Mouse (Mus musculus) neutrophil, adult 5-6 weeks (primary cell): ENCODE results near the gene Rint1. TPM values are rescaled to one million over a fixed set of nuclear protein-coding genes. Genes with fewer than 3 reads are reported as not detected.

ENCODE experiments used
- ATAC-seq: fragments of 151-379, 151-347 bp; 2 replicates; pipeline ENCODE4 v1.8.0; 2017; ENCODE audit warnings: mild to moderate bottlenecking, moderate TSS enrichment; ENCODE audit not compliant: insufficient number of reproducible peaks, poor library complexity, low FRiP score, severe bottlenecking; ENCODE audit errors: extremely low read depth
- total RNA-seq: library from RNA; stranded (forward); fragments of 200-1000 nt; gene quantifications from 2 replicates; pipeline ENCODE4 v1.2.3, GENCODE M21; 2017

Gene Rint1
- 30.4 and 39.9 TPM in 2 replicates for total RNA-seq

- peak; percentile 97 for ATAC-seq
Observed at GRCm38 (mm10) chr5:23787536-23788389, at the start of gene Rint1. Gene Rint1 (plus strand): TSS chr5:23787711.

GRCm38 (mm10) chr5:23743261-23743660 lies 44.2 kb upstream of the Rint1 start:
- ATAC-seq = no peak

GRCm38 (mm10) chr5:23749882-23750281 lies 37.6 kb upstream of the Rint1 start:
- no peak for ATAC-seq

GRCm38 (mm10) chr5:23755591-23755990 lies 31.9 kb upstream of the Rint1 start:
- no peak for ATAC-seq

- no peak for ATAC-seq
Observed at GRCm38 (mm10) chr5:23756368-23756767, 31.1 kb upstream of the Rint1 start.

- ATAC-seq = no peak
Observed at GRCm38 (mm10) chr5:23758633-23759032, 28.9 kb upstream of the Rint1 start.

- no peak for ATAC-seq
Observed at GRCm38 (mm10) chr5:23762531-23762930, 25.0 kb upstream of the Rint1 start.

GRCm38 (mm10) chr5:23764557-23764956 lies 23.0 kb upstream of the Rint1 start:
- no peak for ATAC-seq

- no peak for ATAC-seq
Observed at GRCm38 (mm10) chr5:23771105-23771504, 16.4 kb upstream of the Rint1 start.

- ATAC-seq = no peak
Observed at GRCm38 (mm10) chr5:23774186-23774585, 13.3 kb upstream of the Rint1 start.

GRCm38 (mm10) chr5:23780516-23780915 lies 7.0 kb upstream of the Rint1 start:
- no peak for ATAC-seq

GRCm38 (mm10) chr5:23781172-23781571 lies 6.3 kb upstream of the Rint1 start:
- ATAC-seq = no peak

GRCm38 (mm10) chr5:23782051-23782810 lies 5.3 kb upstream of the Rint1 start:
- ATAC-seq = no peak

- ATAC-seq = peak; percentile 67
Observed at GRCm38 (mm10) chr5:23782931-23783877, 4.3 kb upstream of the Rint1 start, which contains the start of gene Pus7. Gene Pus7 (minus strand): TSS chr5:23783711.

- no peak for ATAC-seq
Observed at GRCm38 (mm10) chr5:23788390-23788830, 899 bp downstream of the Rint1 start.

- no peak for ATAC-seq
Observed at GRCm38 (mm10) chr5:23789078-23789612, 1.6 kb downstream of the Rint1 start.

GRCm38 (mm10) chr5:23792726-23793125 lies 5.2 kb downstream of the Rint1 start:
- no peak for ATAC-seq

GRCm38 (mm10) chr5:23814841-23815240 lies 27.3 kb downstream of the Rint1 start:
- ATAC-seq = no peak

GRCm38 (mm10) chr5:23816681-23817080 lies 29.2 kb downstream of the Rint1 start:
- ATAC-seq = no peak
